Mouse (Mus musculus) stomach, postnatal 0 days (tissue): ENCODE results near the gene Ubc. TPM values are rescaled to one million over a fixed set of nuclear protein-coding genes. Genes with fewer than 3 reads are reported as not detected.
A peak's percentile ranks its signal among the peaks of the same experiment; 100 is the strongest.
"Not testable (repeated sequence)": the region's sequence is repeated elsewhere in the genome, so short reads cannot be mapped to it uniquely, and the experiment has no call there.

Experiments used
- ATAC-seq: fragments of 200-750 bp; cut with Nextera tagmentation; 2 replicates; pipeline ENCODE4 v1.8.0; 2017; ENCODE audit not compliant: low FRiP score, low TSS enrichment
- DNase-seq: peaks from one replicate; pipeline ENCODE4 v3.0.0-alpha.2; 2016; ENCODE audit warnings: low spot score
- H3K27ac ChIP-seq: fragments of 300-500 bp; sonication (generic); replicated peaks from 2 replicates; pipeline ENCODE4 v1.5.1; 2014; ENCODE audit warnings: mild to moderate bottlenecking, control low read depth
- H3K27me3 ChIP-seq: fragments of 300-500 bp; sonication (generic); 2 replicates; pipeline ENCODE4 v1.6.1; 2014; ENCODE audit warnings: low read length; ENCODE audit not compliant: control insufficient read depth, insufficient read depth
- H3K36me3 ChIP-seq: fragments of 300-500 bp; sonication (generic); 2 replicates; pipeline ENCODE4 v1.6.1; 2014; ENCODE audit warnings: low read length, mixed read lengths; ENCODE audit not compliant: control insufficient read depth, insufficient read depth
- H3K4me1 ChIP-seq: fragments of 300-500 bp; sonication (generic); replicated peaks from 2 replicates; pipeline ENCODE4 v1.6.1; 2014; ENCODE audit warnings: antibody characterized with exemption; ENCODE audit not compliant: control insufficient read depth, insufficient read depth
- H3K4me2 ChIP-seq: fragments of 300-500 bp; sonication (generic); replicated peaks from 2 replicates; pipeline ENCODE4 v1.6.1; 2014; ENCODE audit warnings: low read depth, mild to moderate bottlenecking, control low read depth, moderate library complexity
- H3K4me3 ChIP-seq: fragments of 300-500 bp; sonication (generic); 2 replicates; pipeline ENCODE4 v1.5.1; 2014; ENCODE audit warnings: low read depth, low read length, control low read depth
- H3K9ac ChIP-seq: fragments of 300-500 bp; sonication (generic); 2 replicates; pipeline ENCODE4 v1.6.1; 2014; ENCODE audit warnings: mild to moderate bottlenecking, low read length, control low read depth, mixed read lengths
- H3K9me3 ChIP-seq: fragments of 300-500 bp; sonication (generic); 2 replicates; pipeline ENCODE4 v1.6.1; 2016; ENCODE audit warnings: low read length; ENCODE audit not compliant: control insufficient read depth
- CTCF ChIP-seq: IDR thresholded peaks from 2 replicates; pipeline ENCODE4 v1.5.1; 2016; ENCODE audit warnings: antibody characterized with exemption, low read depth, mild to moderate bottlenecking, moderate library complexity
- EP300 ChIP-seq: optimal IDR thresholded peaks from 2 replicates; pipeline ENCODE3; 2016; ENCODE audit warnings: antibody characterized with exemption
- WGBS: fragments of 180-500 bp; shearing (Covaris S2); extraction: QIAGEN DNeasy Blood & Tissue Kit; methylation state at CpG from one replicate; pipeline ENCODE4 v1.1.7; 2014; 5-methylcytosine and 5-hydroxymethylcytosine counted together
- polyA plus RNA-seq: library from polyadenylated mRNA; unstranded; fragments of >200 nt; fragmentation: Nextera tagmentation; extraction: Ambion mirVana; gene quantifications from 2 replicates; pipeline ENCODE4 v1.2.1, GENCODE M21; 2015

The Ubc gene
- 537 and 549 TPM in 2 replicates for polyA plus RNA-seq

GRCm38 (mm10) chr5:125389579-125390441 is at the start of gene Ubc:
Gene Ubc (minus strand): TSS chr5:125390202.
- TF ChIP-seq EP300 = peak; percentile 8
- no peak for TF ChIP-seq CTCF
- DNase-seq (peak; percentile 89), ATAC-seq (peak; percentile 41)
- peak within 1 kb of the TSS; percentile 100 for H3K4me3 ChIP-seq
- H3K9me3 ChIP-seq = no peaks in the 10 kb centered on the region
- peaks cover 8% of the 10 kb centered on the region; the same call in 1 of the 2 replicates for H3K4me1 ChIP-seq
- H3K9ac ChIP-seq = peak within 1 kb of the TSS; percentile 100
- peaks cover 7% of the 10 kb centered on the region for H3K36me3 ChIP-seq
- H3K27ac ChIP-seq = peak within 1 kb of the TSS; percentile 96
- H3K4me2 ChIP-seq = peak within 1 kb of the TSS; percentile 89
- no peaks in the 10 kb centered on the region for H3K27me3 ChIP-seq
- WGBS = under 1% methylated on average over 68 of the region's 69 CpGs

- not testable (repeated sequence) for H3K27me3 ChIP-seq, H3K9ac ChIP-seq, H3K36me3 ChIP-seq, DNase-seq, H3K9me3 ChIP-seq, ATAC-seq, H3K4me1 ChIP-seq, H3K27ac ChIP-seq
- Histone ChIP-seq H3K4me2 (peak overlapping the region; percentile 99), H3K4me3 (0 out of 2 replicates have a peak overlapping the region, but pooled peaks have one; percentile 6)
- WGBS = 62% methylated on average over 15 of the region's 15 CpGs
- TF ChIP-seq CTCF = peak; percentile 42
Observed at GRCm38 (mm10) chr5:125434347-125434746, 44.3 kb upstream of the Ubc start.

- WGBS = under 1% methylated on average over 45 of the region's 46 CpGs
- DNase-seq (peak; percentile 95), ATAC-seq (peak; percentile 95)
- TF ChIP-seq CTCF (no peak; the same call in 1 of the 2 replicates), EP300 (no peak)
- peaks cover 4% of the 10 kb centered on the region; the same call in 1 of the 2 replicates for H3K4me1 ChIP-seq
- H3K36me3 ChIP-seq = 0 out of 2 replicates have a peak, but pooled peaks cover 4% of the 10 kb centered on the region
- peak within 1 kb of the TSS; percentile 83 for H3K9ac ChIP-seq
- peak within 1 kb of the TSS; percentile 72 for H3K4me3 ChIP-seq
- H3K27ac ChIP-seq = peak within 1 kb of the TSS; percentile 70
- no peaks in the 10 kb centered on the region for H3K9me3 ChIP-seq
- peak within 1 kb of the TSS; percentile 99 for H3K4me2 ChIP-seq
- no peaks in the 10 kb centered on the region for H3K27me3 ChIP-seq
Observed at GRCm38 (mm10) chr5:125433793-125434337, 43.9 kb upstream of the Ubc start, which contains the start of gene Dhx37. Gene Dhx37 (minus strand): TSS chr5:125434121.

- not testable (repeated sequence) for H3K9me3 ChIP-seq, ATAC-seq, H3K36me3 ChIP-seq, H3K4me2 ChIP-seq, H3K27me3 ChIP-seq, H3K27ac ChIP-seq, H3K4me3 ChIP-seq, H3K4me1 ChIP-seq, DNase-seq, H3K9ac ChIP-seq
- WGBS = 92% methylated on average over 2 of the region's 2 CpGs
Observed at GRCm38 (mm10) chr5:125432324-125432723, 42.3 kb upstream of the Ubc start.

- H3K27me3 ChIP-seq = no peaks in the 10 kb centered on the region
- no peak overlapping the region for H3K4me3 ChIP-seq
- no peaks in the 10 kb centered on the region for H3K9me3 ChIP-seq
- DNase-seq (no peak), ATAC-seq (peak; percentile 51; the same call in 1 of the 2 replicates)
- no peak overlapping the region for H3K9ac ChIP-seq
- no peak overlapping the region for H3K4me2 ChIP-seq
- H3K4me1 ChIP-seq = no peaks in the 10 kb centered on the region
- peaks cover 36% of the 10 kb centered on the region for H3K36me3 ChIP-seq
- TF ChIP-seq CTCF (no peak), EP300 (no peak)
- no peak overlapping the region for H3K27ac ChIP-seq
- 93% methylated on average over 10 of the region's 10 CpGs for WGBS
Observed at GRCm38 (mm10) chr5:125426343-125426742, 36.3 kb upstream of the Ubc start.
